Mouse (Mus musculus) heart, embryonic 13.5 days (tissue): Measurements from ENCODE around the gene Mrpl46. TPM values are rescaled to one million over a fixed set of nuclear protein-coding genes. Genes with fewer than 3 reads are reported as not detected.

ENCODE experiments used
- ATAC-seq: fragments of 200-750 bp; cut with Nextera tagmentation; 2 replicates; pipeline ENCODE4 v1.8.0; 2017; ENCODE audit warnings: moderate TSS enrichment; ENCODE audit not compliant: insufficient number of reproducible peaks, low FRiP score, low TSS enrichment; ENCODE audit errors: extremely low read depth
- H3K27ac ChIP-seq: fragments of 300-500 bp; sonication (generic); replicated peaks from 2 replicates; pipeline ENCODE4 v1.5.1; 2015; ENCODE audit warnings: moderate library complexity, mild to moderate bottlenecking, inconsistent platforms
- H3K27me3 ChIP-seq: fragments of 300-500 bp; sonication (generic); replicated peaks from 2 replicates; pipeline ENCODE4 v1.6.1; 2015; ENCODE audit warnings: mild to moderate bottlenecking, inconsistent platforms
- H3K36me3 ChIP-seq: fragments of 300-500 bp; sonication (generic); 2 replicates; pipeline ENCODE4 v1.6.1; 2015; ENCODE audit warnings: mild to moderate bottlenecking, inconsistent platforms
- H3K4me1 ChIP-seq: fragments of 300-500 bp; sonication (generic); 2 replicates; pipeline ENCODE4 v1.6.1; 2015; ENCODE audit warnings: inconsistent platforms
- H3K4me2 ChIP-seq: fragments of 300-500 bp; sonication (generic); 2 replicates; pipeline ENCODE4 v1.6.1; 2015; ENCODE audit warnings: inconsistent platforms, mild to moderate bottlenecking, moderate library complexity
- H3K4me3 ChIP-seq: fragments of 300-500 bp; sonication (generic); 2 replicates; pipeline ENCODE4 v1.5.1; 2015; ENCODE audit warnings: moderate library complexity, mild to moderate bottlenecking, inconsistent platforms
- H3K9ac ChIP-seq: fragments of 300-500 bp; sonication (generic); 2 replicates; pipeline ENCODE4 v1.6.1; 2015; ENCODE audit warnings: inconsistent platforms, mild to moderate bottlenecking, moderate library complexity
- H3K9me3 ChIP-seq: fragments of 300-500 bp; sonication (generic); 2 replicates; pipeline ENCODE4 v1.6.1; 2016; ENCODE audit warnings: inconsistent platforms
- WGBS: fragments of 180-500 bp; shearing (Covaris S2); methylation state at CpG from one replicate; pipeline ENCODE4 v1.1.7; 2015; ENCODE audit warnings: mixed read lengths; 5-methylcytosine and 5-hydroxymethylcytosine counted together
- polyA plus RNA-seq: library from polyadenylated mRNA; unstranded; fragments of >200 nt; fragmentation: Nextera tagmentation; extraction: Ambion mirVana; gene quantifications from 2 replicates; pipeline ENCODE4 v1.2.1, GENCODE M21; 2015

The Mrpl46 gene
- polyA plus RNA-seq, 1 experiment from 2014 or later = 53.7 TPM

DNA sequence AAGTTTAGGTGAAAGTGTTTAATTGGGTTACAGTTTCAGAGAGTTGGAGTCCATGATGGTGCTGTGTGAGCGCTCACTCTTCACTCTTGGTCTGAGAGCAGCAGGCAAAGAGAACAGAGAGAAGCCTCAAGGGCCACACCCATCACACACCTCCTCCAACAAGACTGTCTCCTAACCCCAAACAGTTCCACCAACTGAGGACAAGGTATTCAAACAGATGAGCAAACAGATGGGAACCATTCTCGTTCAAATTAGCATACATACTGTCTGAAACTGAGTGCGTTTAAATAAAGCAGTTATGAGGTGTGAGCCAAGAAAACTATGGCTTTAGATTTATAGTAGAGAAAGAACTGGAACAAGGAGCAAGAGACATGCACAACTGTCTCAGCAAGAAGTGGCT lies 13.3 kb upstream of the Mrpl46 start:
- Histone ChIP-seq H3K4me3 (no peak overlapping the region), H3K9ac (no peak overlapping the region), H3K9me3 (no peaks in the 10 kb centered on the region), H3K27ac (no peak overlapping the region), H3K4me1 (peaks cover 19% of the 10 kb centered on the region), H3K4me2 (no peak overlapping the region), H3K36me3 (peaks cover 14% of the 10 kb centered on the region), H3K27me3 (peaks cover 41% of the 10 kb centered on the region)
- no peak for ATAC-seq
- 77% methylated on average over 3 of the region's 3 CpGs for WGBS

DNA sequence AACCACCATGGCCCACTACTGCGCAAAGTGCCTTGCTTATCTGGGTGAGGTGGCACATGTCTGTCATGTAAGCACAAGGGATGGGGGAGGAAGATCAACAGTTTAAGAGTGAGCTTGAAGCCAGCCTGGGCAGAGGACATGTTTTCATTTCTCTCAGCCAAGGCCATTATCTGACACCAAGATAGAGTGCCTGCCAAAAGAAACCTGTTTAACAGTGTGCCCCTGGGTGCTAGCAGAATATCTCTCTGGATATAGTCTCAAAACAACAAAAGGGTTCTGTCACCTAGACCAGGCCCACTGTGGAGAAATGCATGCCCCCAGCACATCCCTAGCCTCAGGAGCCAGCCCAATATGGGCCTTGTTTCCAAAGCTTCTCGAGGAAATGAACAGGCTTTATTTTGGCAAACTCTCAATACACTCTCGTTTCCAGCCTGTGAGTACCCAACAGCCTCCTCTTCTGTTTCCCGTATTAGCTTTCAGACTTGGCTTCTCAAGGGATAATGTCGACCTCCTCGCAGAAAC lies 11.3 kb upstream of the Mrpl46 start:
- Histone ChIP-seq H3K4me3 (no peak overlapping the region), H3K36me3 (peaks cover 30% of the 10 kb centered on the region), H3K9ac (no peak overlapping the region), H3K4me2 (no peak overlapping the region), H3K27ac (peak overlapping the region; percentile 61), H3K4me1 (peaks cover 19% of the 10 kb centered on the region), H3K27me3 (peaks cover 21% of the 10 kb centered on the region), H3K9me3 (no peaks in the 10 kb centered on the region)
- ATAC-seq = peak; percentile 6
- WGBS = 46% methylated on average over 6 of the region's 6 CpGs

DNA sequence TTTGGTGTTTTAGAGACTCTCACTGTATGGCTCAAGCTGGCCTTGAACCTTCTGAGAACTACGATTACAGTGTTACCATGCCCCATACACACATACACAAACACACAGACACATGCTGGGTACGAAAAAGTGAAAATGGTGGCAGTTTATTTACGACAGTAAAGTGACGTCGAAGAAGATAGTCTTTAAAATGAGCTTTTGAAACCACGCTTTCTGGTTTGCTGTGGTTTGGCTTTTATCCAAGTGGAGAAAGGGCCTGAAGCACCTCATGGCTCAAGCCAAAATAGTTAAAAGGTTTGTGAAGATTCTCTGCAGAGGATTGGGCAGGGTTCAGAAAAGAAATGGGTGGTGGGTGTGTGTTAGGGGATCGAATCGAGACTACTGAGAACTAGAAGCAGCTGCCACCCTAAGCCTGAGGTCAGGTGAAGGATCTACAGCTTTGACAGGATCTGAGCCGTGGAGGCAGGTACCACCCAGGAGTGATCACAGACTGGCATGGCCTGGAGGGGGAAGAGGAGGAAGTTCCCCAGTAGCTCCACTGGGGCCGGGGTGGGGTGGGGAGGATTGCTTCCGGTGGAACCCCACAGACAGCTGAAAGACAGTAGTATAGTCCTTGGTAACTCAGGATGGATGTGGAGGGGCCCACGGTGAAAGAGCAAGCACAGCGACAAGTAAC lies 10.7 kb upstream of the Mrpl46 start:
- ATAC-seq = 0 out of 2 replicates have a peak, but pooled peaks have one; percentile 27
- Histone ChIP-seq H3K4me2 (no peak overlapping the region), H3K9me3 (no peaks in the 10 kb centered on the region), H3K27me3 (peaks cover 18% of the 10 kb centered on the region), H3K27ac (peak overlapping the region; percentile 61), H3K36me3 (peaks cover 36% of the 10 kb centered on the region), H3K4me1 (peaks cover 19% of the 10 kb centered on the region), H3K9ac (no peak overlapping the region), H3K4me3 (no peak overlapping the region)
- 74% methylated on average over 13 of the region's 13 CpGs for WGBS

GRCm38 (mm10) chr7:78791359-78792222 lies 8.3 kb upstream of the Mrpl46 start:
- no peak overlapping the region for H3K4me3 ChIP-seq
- no peaks in the 10 kb centered on the region; the same call in 1 of the 2 replicates for H3K27me3 ChIP-seq
- peaks cover 19% of the 10 kb centered on the region for H3K4me1 ChIP-seq
- no peak overlapping the region for H3K27ac ChIP-seq
- no peaks in the 10 kb centered on the region for H3K9me3 ChIP-seq
- ATAC-seq = no peak
- no peak overlapping the region for H3K9ac ChIP-seq
- no peak overlapping the region for H3K4me2 ChIP-seq
- 78% methylated on average over 15 of the region's 15 CpGs for WGBS
- peaks cover 42% of the 10 kb centered on the region for H3K36me3 ChIP-seq

DNA sequence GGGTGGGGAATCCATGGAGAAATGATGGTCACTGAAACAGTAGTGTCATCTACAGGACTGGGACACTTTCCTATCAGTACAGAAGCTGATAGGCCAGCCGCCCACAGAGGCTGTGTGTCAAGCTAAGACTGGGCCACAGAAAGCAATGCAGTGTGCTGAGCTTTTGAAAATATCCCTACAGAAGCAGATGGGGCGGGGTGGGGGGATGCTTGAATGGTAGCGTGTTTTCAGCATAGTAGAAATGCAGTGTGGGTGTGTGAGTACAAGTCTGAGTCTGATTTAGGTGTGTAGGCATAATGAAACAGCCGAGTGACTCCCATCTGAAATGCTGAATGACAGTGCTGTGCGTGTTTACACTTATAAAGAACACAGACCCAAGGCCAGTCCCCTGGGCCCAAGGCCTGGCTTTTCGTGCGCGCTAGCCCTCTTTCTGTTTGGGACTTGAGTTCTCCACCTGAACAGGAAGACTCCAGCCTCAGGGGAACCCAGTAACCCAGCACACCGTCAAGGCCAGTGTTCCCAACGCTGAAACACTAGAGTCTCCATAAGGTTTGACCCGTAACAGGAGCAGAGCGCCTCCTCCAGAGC lies 4.6 kb upstream of the Mrpl46 start:
- ATAC-seq = no peak
- Histone ChIP-seq H3K4me3 (no peak overlapping the region), H3K27ac (no peak overlapping the region), H3K9ac (no peak overlapping the region), H3K9me3 (no peaks in the 10 kb centered on the region), H3K27me3 (no peaks in the 10 kb centered on the region), H3K36me3 (peaks cover 47% of the 10 kb centered on the region), H3K4me1 (peaks cover 10% of the 10 kb centered on the region), H3K4me2 (no peak overlapping the region)
- 79% methylated on average over 12 of the region's 12 CpGs for WGBS

DNA sequence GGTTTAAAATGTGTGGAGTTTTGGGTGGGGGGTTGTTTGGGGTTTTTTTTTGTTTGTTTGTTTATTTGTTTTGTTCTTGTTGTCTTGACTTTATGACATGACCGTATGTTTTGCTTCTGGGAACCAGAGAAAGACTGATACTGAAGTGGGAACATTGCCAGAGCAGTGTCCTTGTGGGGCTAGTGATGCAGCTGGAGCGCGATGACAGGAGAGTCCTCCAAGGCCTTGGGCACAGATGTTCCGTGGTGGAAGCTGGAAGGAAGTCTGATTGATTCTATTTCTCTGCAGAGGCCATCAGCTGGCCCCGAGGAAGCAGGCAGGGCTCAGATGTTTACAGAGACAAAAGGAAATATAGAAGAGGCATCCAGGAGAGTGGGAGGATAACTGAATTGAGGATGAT lies 2.6 kb upstream of the Mrpl46 start:
- H3K4me3 ChIP-seq = no peak overlapping the region
- peaks cover 22% of the 10 kb centered on the region for H3K4me1 ChIP-seq
- peaks cover 32% of the 10 kb centered on the region for H3K36me3 ChIP-seq
- H3K4me2 ChIP-seq = no peak overlapping the region
- no peak overlapping the region for H3K9ac ChIP-seq
- no peaks in the 10 kb centered on the region for H3K27me3 ChIP-seq
- no peaks in the 10 kb centered on the region for H3K9me3 ChIP-seq
- ATAC-seq = no peak
- WGBS = 70% methylated on average over 5 of the region's 5 CpGs
- no peak overlapping the region for H3K27ac ChIP-seq

GRCm38 (mm10) chr7:78778741-78779140 lies 4.6 kb downstream of the Mrpl46 start:
- WGBS = 89% methylated on average over 5 of the region's 5 CpGs
- Histone ChIP-seq H3K4me3 (no peak overlapping the region), H3K9ac (no peak overlapping the region), H3K27ac (no peak overlapping the region), H3K4me2 (no peak overlapping the region), H3K27me3 (no peaks in the 10 kb centered on the region), H3K4me1 (peaks cover 16% of the 10 kb centered on the region), H3K36me3 (peaks cover 71% of the 10 kb centered on the region), H3K9me3 (no peaks in the 10 kb centered on the region)
- no peak for ATAC-seq

DNA sequence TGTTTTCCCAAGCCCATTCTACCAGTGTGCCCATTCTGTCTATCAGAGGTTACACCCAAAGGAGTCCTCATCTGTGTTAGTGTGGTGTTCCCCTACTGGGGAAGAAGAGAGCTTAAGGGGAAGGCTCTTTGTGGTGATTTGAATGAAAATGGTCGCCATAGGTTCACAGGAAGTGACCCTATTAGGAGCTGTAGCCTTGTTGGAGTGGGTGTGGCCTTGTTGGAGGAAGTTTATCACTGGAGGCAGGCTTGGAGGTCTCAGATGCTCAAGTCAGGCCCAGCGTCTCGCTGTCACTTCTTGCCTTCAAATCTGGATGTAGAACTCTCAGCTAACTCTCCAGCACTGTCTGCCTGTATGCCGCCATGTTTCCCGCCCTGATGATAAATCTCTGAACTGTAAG lies 12.4 kb downstream of the Mrpl46 start:
- H3K4me1 ChIP-seq = no peaks in the 10 kb centered on the region
- peaks cover 29% of the 10 kb centered on the region for H3K36me3 ChIP-seq
- no peak overlapping the region for H3K4me2 ChIP-seq
- 77% methylated on average over 5 of the region's 5 CpGs for WGBS
- H3K9me3 ChIP-seq = no peaks in the 10 kb centered on the region
- H3K4me3 ChIP-seq = no peak overlapping the region
- no peak overlapping the region for H3K27ac ChIP-seq
- no peak overlapping the region for H3K9ac ChIP-seq
- peaks cover 13% of the 10 kb centered on the region; the same call in 1 of the 2 replicates for H3K27me3 ChIP-seq
- no peak for ATAC-seq

DNA sequence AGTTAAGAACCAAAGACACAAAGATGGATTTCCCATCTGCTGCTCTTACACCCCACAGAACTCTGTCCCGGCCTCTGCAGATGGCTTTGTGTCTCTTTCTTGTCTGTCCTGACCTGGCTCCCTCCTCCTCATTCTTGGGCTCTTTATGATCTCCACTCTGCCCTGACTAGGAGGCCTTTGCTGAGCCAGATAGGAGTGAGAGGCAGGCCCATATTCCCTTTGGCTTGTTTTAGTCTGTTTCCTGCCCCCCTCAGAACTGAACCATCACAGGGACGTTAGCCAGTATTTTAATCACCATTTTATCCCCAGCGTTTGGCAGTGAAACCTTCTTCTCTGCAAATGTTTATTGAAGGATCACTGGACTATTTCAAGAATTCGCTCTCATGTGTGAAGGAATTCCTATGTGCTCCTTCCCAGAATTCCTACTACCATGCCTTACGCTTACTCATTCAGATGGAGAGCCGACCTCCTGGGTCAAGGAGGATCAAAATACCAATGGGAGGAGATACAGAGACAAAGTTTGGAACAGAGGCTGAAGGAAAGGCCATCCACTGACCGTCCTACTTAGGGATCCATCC lies 14.2 kb downstream of the Mrpl46 start:
- 37% methylated on average over 7 of the region's 7 CpGs for WGBS
- Histone ChIP-seq H3K9me3 (no peaks in the 10 kb centered on the region), H3K4me2 (no peak overlapping the region), H3K36me3 (peaks cover 12% of the 10 kb centered on the region), H3K27ac (no peak overlapping the region), H3K4me1 (no peaks in the 10 kb centered on the region), H3K4me3 (no peak overlapping the region), H3K9ac (no peak overlapping the region), H3K27me3 (peaks cover 25% of the 10 kb centered on the region)
- ATAC-seq = no peak

GRCm38 (mm10) chr7:78767929-78768531 lies 15.3 kb downstream of the Mrpl46 start:
- Histone ChIP-seq H3K27me3 (peaks cover 25% of the 10 kb centered on the region), H3K27ac (no peak overlapping the region), H3K9ac (no peak overlapping the region), H3K9me3 (no peaks in the 10 kb centered on the region), H3K4me2 (no peak overlapping the region), H3K36me3 (peaks cover under 1% of the 10 kb centered on the region), H3K4me1 (no peaks in the 10 kb centered on the region), H3K4me3 (no peak overlapping the region)
- WGBS = 81% methylated on average over 12 of the region's 12 CpGs
- no peak for ATAC-seq
